Mouse (Mus musculus): ENCODE data around the gene Myh2. TPM values are rescaled to one million over a fixed set of nuclear protein-coding genes. Genes with fewer than 3 reads are reported as not detected.
A peak's percentile ranks its signal among the peaks of the same experiment; 100 is the strongest.

Myh2 gene
- polyA plus RNA-seq, 1 experiment, result 0.08 TPM

GRCm38 (mm10) chr11:67199752-67200151, 28.9 kb downstream of the Myh2 start, which contains the start of gene Myh1:
Gene Myh1, plus strand, starts transcription at chr11:67200052.
- DNase-seq (ENCODE audit: low read depth), result no peak
- TF ChIP-seq CTCF (IDR thresholded peaks at IDR 0.05; ENCODE audit: borderline replicate concordance, extremely low read depth, insufficient read depth, insufficient read length), result no peak
- TF ChIP-seq POLR2A (IDR thresholded peaks at IDR 0.05; ENCODE audit: borderline replicate concordance, extremely low read depth, insufficient read depth, insufficient read length, poor library complexity, severe bottlenecking), result no peak

DNA sequence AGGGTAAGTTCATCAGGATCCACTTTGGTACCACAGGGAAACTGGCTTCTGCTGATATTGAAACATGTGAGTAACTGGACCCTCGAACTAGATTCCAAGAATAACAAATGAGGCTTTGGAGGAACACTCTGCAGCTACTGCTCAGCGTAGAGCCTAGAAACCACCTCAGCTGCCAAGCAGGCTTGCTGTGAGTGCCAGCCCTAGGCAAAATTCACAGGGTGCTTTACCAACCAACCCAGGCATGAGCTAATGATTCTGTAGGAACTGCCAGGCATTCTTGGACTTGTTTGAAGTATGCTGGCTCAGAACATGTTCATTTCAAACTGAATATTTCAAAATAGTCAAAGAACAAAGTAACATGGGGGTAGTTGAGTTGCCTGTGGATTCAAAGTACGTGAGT, 33.9 kb downstream of the Myh2 start:
- DNase-seq (ENCODE audit: low read depth), result peak; percentile 35
- TF ChIP-seq POLR2A (IDR thresholded peaks at IDR 0.05; ENCODE audit: borderline replicate concordance, extremely low read depth, insufficient read depth, insufficient read length, poor library complexity, severe bottlenecking) (no peak), CTCF (IDR thresholded peaks at IDR 0.05; ENCODE audit: borderline replicate concordance, extremely low read depth, insufficient read depth, insufficient read length) (no peak)

DNA sequence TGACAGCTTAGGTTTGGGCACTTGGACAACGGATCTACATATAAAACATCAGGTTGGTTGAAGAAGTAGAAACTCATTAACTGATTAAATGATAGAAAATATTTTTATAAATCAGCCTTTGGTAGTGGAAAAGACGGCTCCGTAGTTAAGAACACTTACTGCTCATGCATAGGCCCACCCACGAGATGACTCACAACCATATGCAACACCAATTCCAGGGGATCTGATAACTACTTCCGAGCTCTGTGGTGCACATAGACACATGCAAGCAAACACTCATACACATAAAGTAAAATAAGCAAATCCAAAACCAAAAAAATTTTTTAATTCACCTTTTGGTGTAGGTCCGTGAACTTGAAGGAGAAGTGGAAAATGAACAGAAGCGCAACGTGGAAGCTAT, 51.0 kb downstream of the Myh2 start:
- DNase-seq (ENCODE audit: low read depth), result no peak
- TF ChIP-seq CTCF (IDR thresholded peaks at IDR 0.05; ENCODE audit: borderline replicate concordance, extremely low read depth, insufficient read depth, insufficient read length), result no peak
- TF ChIP-seq POLR2A (IDR thresholded peaks at IDR 0.05; ENCODE audit: borderline replicate concordance, extremely low read depth, insufficient read depth, insufficient read length, poor library complexity, severe bottlenecking), result no peak

DNA sequence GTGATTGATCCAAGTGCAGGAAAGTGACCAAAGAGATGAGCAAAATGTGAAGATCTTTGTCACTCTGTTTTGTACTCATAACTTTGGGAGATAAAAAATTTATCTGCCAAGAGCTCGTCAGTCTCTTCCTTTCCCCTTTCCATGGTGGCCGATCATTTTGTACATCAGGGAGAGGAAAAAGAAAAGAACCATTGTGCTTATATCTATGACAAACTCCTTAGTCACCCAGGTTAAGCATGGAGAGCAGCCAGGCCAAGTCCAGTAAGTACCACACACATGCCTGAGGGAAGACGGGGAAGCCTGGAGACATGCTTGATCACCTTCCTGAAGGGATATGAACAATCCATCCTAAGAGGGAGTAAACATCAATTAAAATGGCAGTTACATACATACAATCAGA, 53.6 kb downstream of the Myh2 start:
- TF ChIP-seq CTCF (IDR thresholded peaks at IDR 0.05; ENCODE audit: borderline replicate concordance, extremely low read depth, insufficient read depth, insufficient read length) (no peak), POLR2A (IDR thresholded peaks at IDR 0.05; ENCODE audit: borderline replicate concordance, extremely low read depth, insufficient read depth, insufficient read length, poor library complexity, severe bottlenecking) (no peak)
- DNase-seq (ENCODE audit: low read depth), result no peak

DNA sequence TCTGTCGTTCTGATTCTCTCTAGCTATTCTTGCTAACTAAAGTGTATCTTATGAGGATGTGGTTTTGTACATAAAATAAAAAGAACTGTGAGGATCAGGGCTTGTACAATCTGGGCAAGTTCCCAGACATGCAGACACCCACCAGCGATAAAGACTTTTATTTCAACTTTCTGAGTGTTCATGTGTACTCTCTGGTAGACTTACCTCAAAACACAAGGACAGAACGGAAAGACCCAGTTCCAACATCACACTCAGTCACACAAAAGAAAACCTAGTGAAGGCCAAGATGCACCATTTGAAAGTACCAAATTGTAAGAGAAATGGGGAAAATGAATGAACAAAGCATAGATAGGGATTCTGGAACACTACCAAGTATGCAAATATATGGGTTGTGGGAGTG, 57.9 kb downstream of the Myh2 start:
- DNase-seq (ENCODE audit: low read depth), result no peak
- TF ChIP-seq POLR2A (IDR thresholded peaks at IDR 0.05; ENCODE audit: borderline replicate concordance, extremely low read depth, insufficient read depth, insufficient read length, poor library complexity, severe bottlenecking) (no peak), CTCF (IDR thresholded peaks at IDR 0.05; ENCODE audit: borderline replicate concordance, extremely low read depth, insufficient read depth, insufficient read length) (no peak)

GRCm38 (mm10) chr11:67229166-67229565, 58.3 kb downstream of the Myh2 start:
- no peak for DNase-seq (ENCODE audit: low read depth)
- TF ChIP-seq CTCF (IDR thresholded peaks at IDR 0.05; ENCODE audit: borderline replicate concordance, extremely low read depth, insufficient read depth, insufficient read length) (no peak), POLR2A (IDR thresholded peaks at IDR 0.05; ENCODE audit: borderline replicate concordance, extremely low read depth, insufficient read depth, insufficient read length, poor library complexity, severe bottlenecking) (no peak)

GRCm38 (mm10) chr11:67229946-67230345, 59.1 kb downstream of the Myh2 start:
- TF ChIP-seq CTCF (IDR thresholded peaks at IDR 0.05; ENCODE audit: borderline replicate concordance, extremely low read depth, insufficient read depth, insufficient read length) (no peak), POLR2A (IDR thresholded peaks at IDR 0.05; ENCODE audit: borderline replicate concordance, extremely low read depth, insufficient read depth, insufficient read length, poor library complexity, severe bottlenecking) (no peak)
- DNase-seq (ENCODE audit: low read depth), result no peak

DNA sequence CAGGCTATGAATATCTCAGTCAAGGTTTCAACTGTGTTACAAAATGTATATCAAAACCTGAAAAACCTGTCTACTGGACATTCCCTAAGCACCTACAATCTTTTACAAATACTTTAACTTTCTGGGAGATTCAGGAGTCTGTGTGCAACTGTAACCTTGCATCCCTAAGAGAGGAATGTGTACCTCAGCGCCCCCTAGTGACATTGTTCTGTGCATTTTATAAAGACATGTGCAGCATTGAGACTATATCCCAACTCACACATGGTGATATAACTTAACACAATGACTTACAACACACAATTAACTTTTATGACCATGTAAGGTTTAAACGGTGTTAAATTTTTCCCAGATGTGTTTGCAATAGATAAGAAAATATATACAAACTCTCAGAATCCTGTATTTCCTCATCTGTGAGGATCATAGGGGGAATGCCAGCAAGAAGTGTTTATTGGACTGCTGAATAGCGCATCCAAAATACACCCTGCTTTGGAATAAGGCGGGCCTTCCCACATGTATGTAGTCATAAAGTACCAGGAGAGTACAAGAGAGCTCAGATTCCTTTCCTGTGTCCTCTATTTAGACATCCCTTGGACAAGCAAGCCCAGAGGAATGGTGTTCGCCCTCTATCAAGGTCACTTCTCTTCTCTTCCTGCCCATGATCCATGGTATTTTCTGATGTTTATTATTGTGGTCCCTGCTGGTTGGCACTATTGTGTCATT, 65.0 kb downstream of the Myh2 start:
- TF ChIP-seq POLR2A (IDR thresholded peaks at IDR 0.05; ENCODE audit: borderline replicate concordance, extremely low read depth, insufficient read depth, insufficient read length, poor library complexity, severe bottlenecking), result no peak
- TF ChIP-seq CTCF (IDR thresholded peaks at IDR 0.05; ENCODE audit: borderline replicate concordance, extremely low read depth, insufficient read depth, insufficient read length), result peak; percentile 48; the same call in 1 of the 2 replicates
- peak; percentile 64 for DNase-seq (ENCODE audit: low read depth)

GRCm38 (mm10) chr11:67236799-67237198, 66.0 kb downstream of the Myh2 start:
- no peak for DNase-seq (ENCODE audit: low read depth)
- TF ChIP-seq CTCF (IDR thresholded peaks at IDR 0.05; ENCODE audit: borderline replicate concordance, extremely low read depth, insufficient read depth, insufficient read length) (no peak), POLR2A (IDR thresholded peaks at IDR 0.05; ENCODE audit: borderline replicate concordance, extremely low read depth, insufficient read depth, insufficient read length, poor library complexity, severe bottlenecking) (no peak)

- no peak for TF ChIP-seq CTCF (IDR thresholded peaks at IDR 0.05; ENCODE audit: borderline replicate concordance, extremely low read depth, insufficient read depth, insufficient read length)
- no peak for TF ChIP-seq POLR2A (IDR thresholded peaks at IDR 0.05; ENCODE audit: borderline replicate concordance, extremely low read depth, insufficient read depth, insufficient read length, poor library complexity, severe bottlenecking)
- no peak for DNase-seq (ENCODE audit: low read depth)
Observed at GRCm38 (mm10) chr11:67237481-67238079, 66.8 kb downstream of the Myh2 start, which contains the start of gene Myh4. Gene Myh4, plus strand, starts transcription at chr11:67238029.

DNA sequence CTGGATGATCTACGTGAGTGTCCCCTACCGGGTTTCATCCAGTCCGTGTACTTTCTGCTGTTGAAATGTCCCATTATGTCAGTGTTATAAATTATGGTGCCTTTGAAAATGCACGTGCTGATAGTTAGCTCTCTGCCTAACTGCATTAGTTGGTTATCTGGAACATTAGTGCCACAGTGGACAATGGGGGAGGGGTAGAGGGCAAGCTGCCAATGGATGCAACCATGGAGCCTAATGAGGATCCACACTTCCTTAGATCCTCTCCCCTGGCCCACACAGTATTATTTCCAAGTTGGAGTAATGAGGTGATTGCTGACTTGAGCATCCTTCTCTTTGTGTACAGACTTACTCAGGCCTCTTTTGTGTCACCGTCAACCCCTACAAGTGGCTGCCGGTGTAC, 70.2 kb downstream of the Myh2 start:
- TF ChIP-seq POLR2A (IDR thresholded peaks at IDR 0.05; ENCODE audit: borderline replicate concordance, extremely low read depth, insufficient read depth, insufficient read length, poor library complexity, severe bottlenecking) (no peak), CTCF (IDR thresholded peaks at IDR 0.05; ENCODE audit: borderline replicate concordance, extremely low read depth, insufficient read depth, insufficient read length) (no peak)
- no peak for DNase-seq (ENCODE audit: low read depth)

Other genes with a start within 250 kb of the Myh2 start
- 0.10 TPM in 1 of 2 replicates, not detected in the other for gene Tmem238l, start 214.4 kb upstream of the Myh2 start, polyA plus RNA-seq (2012; rRNA removed)
- 0.45 and 0.93 TPM in 2 replicates for gene Tmem220, start 145.9 kb upstream of the Myh2 start, polyA plus RNA-seq (2012; rRNA removed)
- gene Adprm, start 118.4 kb upstream of the Myh2 start, polyA plus RNA-seq (2012; rRNA removed), result 28.8 and 33.5 TPM in 2 replicates
- gene Sco1, start 118.4 kb upstream of the Myh2 start, polyA plus RNA-seq (2012; rRNA removed), result 5.6 and 7.5 TPM in 2 replicates
- gene Myh3, start 92.7 kb upstream of the Myh2 start, polyA plus RNA-seq (2012; rRNA removed), result 1.2 and 1.4 TPM in 2 replicates
- 0.01 and 0.04 TPM in 2 replicates for gene Myh1, start 29.0 kb downstream of the Myh2 start, polyA plus RNA-seq (2012; rRNA removed)
- gene Myh4, start 67.0 kb downstream of the Myh2 start, polyA plus RNA-seq (2012; rRNA removed), result 0.01 TPM in 1 of 2 replicates, not detected in the other
- gene Myh8, start 106.1 kb downstream of the Myh2 start, polyA plus RNA-seq (2012; rRNA removed), result 0.20 and 1.0 TPM in 2 replicates
- 0.04 TPM in 1 of 2 replicates, not detected in the other for gene Myh13, start 150.6 kb downstream of the Myh2 start, polyA plus RNA-seq (2012; rRNA removed)

All from brain, embryonic 14.5 days (tissue).